Mouse (Mus musculus): ENCODE measurements around the gene Cemip2.
"Not testable (repeated sequence)": the region's sequence is repeated elsewhere in the genome, so short reads cannot be mapped to it uniquely, and the experiment has no call there.

Cemip2 gene

GRCm38 (mm10) chr19:21862289-21862990 lies 84.3 kb downstream of the Cemip2 start:
- intact Hi-C loops (cut with DNase I), result no loop called here

GRCm38 (mm10) chr19:21862991-21863931 lies 85.1 kb downstream of the Cemip2 start:
- intact Hi-C loops (cut with DNase I), result no loop called here

GRCm38 (mm10) chr19:21865242-21866055 lies 87.3 kb downstream of the Cemip2 start:
- intact Hi-C loops (cut with DNase I), result no loop called here

- intact Hi-C loops (cut with DNase I), result no loop called here
Measured at GRCm38 (mm10) chr19:21866094-21866493, 88.0 kb downstream of the Cemip2 start.

GRCm38 (mm10) chr19:21866756-21867155 lies 88.6 kb downstream of the Cemip2 start:
- intact Hi-C loops (cut with DNase I), result not testable (repeated sequence)

- intact Hi-C loops (cut with DNase I), result no loop called here
Measured at GRCm38 (mm10) chr19:21868471-21868870, 90.3 kb downstream of the Cemip2 start.

- intact Hi-C loops (cut with DNase I), result no loop called here
Measured at GRCm38 (mm10) chr19:21882110-21882940, 104.2 kb downstream of the Cemip2 start.

- intact Hi-C loops (cut with DNase I), result no loop called here
Measured at GRCm38 (mm10) chr19:21883053-21883452, 104.9 kb downstream of the Cemip2 start.

- intact Hi-C loops (cut with DNase I), result no loop called here
Measured at GRCm38 (mm10) chr19:21883922-21884321, 105.8 kb downstream of the Cemip2 start.

- intact Hi-C loops (cut with DNase I), result no loop called here
Measured at GRCm38 (mm10) chr19:21884385-21884784, 106.2 kb downstream of the Cemip2 start.

GRCm38 (mm10) chr19:21886166-21886657 lies 108.1 kb downstream of the Cemip2 start:
- intact Hi-C loops (cut with DNase I), result no loop called here

- intact Hi-C loops (cut with DNase I), result no loop called here
Measured at GRCm38 (mm10) chr19:21890699-21891098, 112.6 kb downstream of the Cemip2 start.

- intact Hi-C loops (cut with DNase I), result no loop called here
Measured at GRCm38 (mm10) chr19:21894792-21895191, 116.7 kb downstream of the Cemip2 start.

- intact Hi-C loops (cut with DNase I), result no loop called here
Measured at GRCm38 (mm10) chr19:21895540-21895939, 117.4 kb downstream of the Cemip2 start.

GRCm38 (mm10) chr19:21897122-21897827 lies 119.1 kb downstream of the Cemip2 start:
- intact Hi-C loops (cut with DNase I), result no loop called here

GRCm38 (mm10) chr19:21898015-21898939 lies 120.1 kb downstream of the Cemip2 start:
- intact Hi-C loops (cut with DNase I), result no loop called here
